Mouse (Mus musculus) erythroblast, embryonic 14.5 days (primary cell): ENCODE measurements around the gene Mepe.

Source experiments
- GATA1 ChIP-seq: IDR thresholded peaks from 2 replicates; pipeline ENCODE4 v1.6.1; 2012; ENCODE audit warnings: low read length, inconsistent platforms, mixed read lengths
- TAL1 ChIP-seq: IDR thresholded peaks from 3 replicates; pipeline ENCODE4 v1.6.1; 2012; ENCODE audit warnings: low read length, inconsistent platforms, mixed read lengths

DNA sequence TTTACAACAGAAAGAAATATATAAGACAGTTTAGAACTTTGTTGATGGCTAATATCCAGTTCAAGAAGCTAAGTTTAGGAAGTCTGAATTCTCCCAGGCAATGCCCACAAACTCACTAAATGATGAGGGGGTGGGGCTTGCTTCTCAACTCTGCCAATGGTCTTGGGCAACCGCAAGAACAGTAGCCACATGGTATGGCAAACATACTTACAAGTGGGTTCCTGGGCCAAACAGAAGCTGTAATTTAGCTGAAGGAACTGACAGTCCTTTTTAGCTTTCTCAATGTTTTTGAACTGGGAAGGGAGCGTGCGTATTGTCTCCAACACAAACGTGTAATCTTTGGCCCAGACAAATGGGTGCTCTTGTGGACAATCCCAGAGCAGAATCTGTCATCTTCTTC is 46.2 kb downstream of the Mepe start:
- TF ChIP-seq GATA1 (no peak), TAL1 (no peak)
